Mouse (Mus musculus): ENCODE results near the gene Slc19a2. TPM values are rescaled to one million over a fixed set of nuclear protein-coding genes. Genes with fewer than 3 reads are reported as not detected.
"Not testable (repeated sequence)": the region's sequence is repeated elsewhere in the genome, so short reads cannot be mapped to it uniquely, and the experiment has no call there.

Slc19a2 gene
- polyA plus RNA-seq, 1 experiment from 2014 or later, result 11.3 TPM

DNA sequence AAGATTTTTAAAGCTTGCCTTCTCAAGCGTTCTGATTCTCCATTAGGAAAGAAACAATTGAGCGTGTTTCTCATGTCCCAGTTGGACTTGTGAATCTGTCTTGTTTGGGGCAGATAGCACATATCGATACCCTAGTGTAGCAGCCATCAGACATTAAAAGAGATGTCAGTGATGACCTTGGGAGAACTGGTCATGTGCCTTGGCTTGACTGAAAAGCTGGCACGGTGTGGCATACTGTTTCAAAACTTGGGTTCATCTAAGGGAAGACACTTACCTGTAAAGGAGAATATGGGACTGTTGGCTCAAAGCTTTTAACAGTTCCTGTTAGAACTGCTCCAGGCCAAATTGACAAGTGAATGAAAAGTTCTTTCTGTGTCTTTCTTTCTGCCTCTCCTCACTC, 28.6 kb upstream of the Slc19a2 start:
- no peak overlapping the region for H3K27ac ChIP-seq (ENCODE audit: low read length)
- ATAC-seq (ENCODE audit: low FRiP score, low TSS enrichment), result no peak
- peaks cover 8% of the 10 kb centered on the region; the same call in 1 of the 2 replicates for H3K4me1 ChIP-seq (ENCODE audit: insufficient read depth, low read length)
- no peaks in the 10 kb centered on the region; the same call in 1 of the 2 replicates for H3K27me3 ChIP-seq (ENCODE audit: insufficient read depth, low read length)
- H3K36me3 ChIP-seq (ENCODE audit: insufficient read depth, low read length), result no peaks in the 10 kb centered on the region
- no peaks in the 10 kb centered on the region for H3K9me3 ChIP-seq (ENCODE audit: low read length)
- H3K4me2 ChIP-seq (replicated peaks; ENCODE audit: low read depth, low read length), result no peak overlapping the region
- WGBS, result 84% methylated on average over 4 of the region's 4 CpGs
- no peak overlapping the region for H3K4me3 ChIP-seq (ENCODE audit: low read length)
- H3K9ac ChIP-seq (replicated peaks; ENCODE audit: low read length), result no peak overlapping the region

DNA sequence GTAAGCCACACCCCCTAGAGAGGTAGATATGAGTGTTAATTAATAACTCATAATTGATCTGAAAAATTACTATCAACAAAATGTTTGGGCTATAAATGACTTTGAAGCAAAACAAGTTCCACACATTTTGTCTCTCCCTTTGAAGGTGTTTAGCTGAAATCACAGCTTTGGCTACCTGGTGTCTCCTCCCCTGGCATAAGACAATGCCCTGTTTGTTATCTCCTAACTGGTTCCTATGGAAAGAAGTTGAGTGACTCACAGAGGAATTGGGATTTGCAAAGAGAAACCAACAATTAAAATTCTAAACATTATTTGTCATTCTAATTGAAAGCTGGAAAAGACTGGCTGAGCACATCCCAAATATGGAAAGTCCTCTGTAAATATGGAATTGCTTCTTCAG, 25.8 kb upstream of the Slc19a2 start:
- Histone ChIP-seq H3K9me3 (ENCODE audit: low read length) (no peaks in the 10 kb centered on the region), H3K9ac (replicated peaks; ENCODE audit: low read length) (no peak overlapping the region), H3K4me1 (ENCODE audit: insufficient read depth, low read length) (0 out of 2 replicates have a peak, but pooled peaks cover 2% of the 10 kb centered on the region), H3K36me3 (ENCODE audit: insufficient read depth, low read length) (no peaks in the 10 kb centered on the region), H3K27ac (ENCODE audit: low read length) (no peak overlapping the region), H3K4me2 (replicated peaks; ENCODE audit: low read depth, low read length) (no peak overlapping the region), H3K4me3 (ENCODE audit: low read length) (no peak overlapping the region), H3K27me3 (ENCODE audit: insufficient read depth, low read length) (no peaks in the 10 kb centered on the region; the same call in 1 of the 2 replicates)
- no peak for ATAC-seq (ENCODE audit: low FRiP score, low TSS enrichment)

GRCm38 (mm10) chr1:164231937-164232570, 16.8 kb upstream of the Slc19a2 start:
- not testable (repeated sequence) for H3K4me1 ChIP-seq (ENCODE audit: insufficient read depth, low read length); H3K36me3 ChIP-seq (ENCODE audit: insufficient read depth, low read length); H3K9me3 ChIP-seq (ENCODE audit: low read length); H3K27me3 ChIP-seq (ENCODE audit: insufficient read depth, low read length); H3K9ac ChIP-seq (replicated peaks; ENCODE audit: low read length); ATAC-seq (ENCODE audit: low FRiP score, low TSS enrichment); H3K4me2 ChIP-seq (replicated peaks; ENCODE audit: low read depth, low read length); H3K4me3 ChIP-seq (ENCODE audit: low read length); H3K27ac ChIP-seq (ENCODE audit: low read length)
- WGBS, result 86% methylated on average over 2 of the region's 4 CpGs

GRCm38 (mm10) chr1:164233447-164233846, 15.4 kb upstream of the Slc19a2 start:
- no peak for ATAC-seq (ENCODE audit: low FRiP score, low TSS enrichment)
- Histone ChIP-seq H3K36me3 (ENCODE audit: insufficient read depth, low read length) (no peaks in the 10 kb centered on the region), H3K27me3 (ENCODE audit: insufficient read depth, low read length) (no peaks in the 10 kb centered on the region), H3K4me3 (ENCODE audit: low read length) (no peak overlapping the region), H3K4me2 (replicated peaks; ENCODE audit: low read depth, low read length) (no peak overlapping the region), H3K27ac (ENCODE audit: low read length) (no peak overlapping the region), H3K4me1 (ENCODE audit: insufficient read depth, low read length) (peaks cover 4% of the 10 kb centered on the region; the same call in 1 of the 2 replicates), H3K9me3 (ENCODE audit: low read length) (no peaks in the 10 kb centered on the region), H3K9ac (replicated peaks; ENCODE audit: low read length) (no peak overlapping the region)
- WGBS, result 83% methylated on average over 1 of the region's 1 CpGs

DNA sequence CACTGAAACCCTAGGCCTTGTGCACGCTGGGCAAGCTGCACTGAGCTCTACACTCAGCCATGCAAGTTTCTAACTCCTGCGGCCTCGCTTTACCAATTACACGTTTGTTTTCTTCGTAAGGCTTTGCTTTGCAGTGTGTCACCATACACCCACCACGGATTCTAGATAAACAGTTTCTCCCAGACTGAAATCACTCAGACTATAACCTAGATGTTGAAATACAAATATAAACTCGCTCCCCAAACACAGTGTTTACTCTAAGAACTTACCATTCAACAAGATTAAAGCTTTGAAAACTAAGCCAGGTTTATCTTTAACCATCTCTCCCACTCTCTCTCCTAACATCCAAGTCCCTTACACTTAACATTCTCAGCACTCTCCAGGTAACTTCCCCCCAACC, 13.8 kb upstream of the Slc19a2 start:
- 0 out of 2 replicates have a peak, but pooled peaks have one; percentile 2 for ATAC-seq (ENCODE audit: low FRiP score, low TSS enrichment)
- Histone ChIP-seq H3K27ac (ENCODE audit: low read length) (peak overlapping the region; percentile 36; the same call in 1 of the 2 replicates), H3K9ac (replicated peaks; ENCODE audit: low read length) (no peak overlapping the region), H3K4me3 (ENCODE audit: low read length) (no peak overlapping the region), H3K4me2 (replicated peaks; ENCODE audit: low read depth, low read length) (no peak overlapping the region), H3K9me3 (ENCODE audit: low read length) (no peaks in the 10 kb centered on the region), H3K36me3 (ENCODE audit: insufficient read depth, low read length) (no peaks in the 10 kb centered on the region), H3K27me3 (ENCODE audit: insufficient read depth, low read length) (no peaks in the 10 kb centered on the region), H3K4me1 (ENCODE audit: insufficient read depth, low read length) (peaks cover 4% of the 10 kb centered on the region; the same call in 1 of the 2 replicates)
- 57% methylated on average over 7 of the region's 7 CpGs for WGBS

DNA sequence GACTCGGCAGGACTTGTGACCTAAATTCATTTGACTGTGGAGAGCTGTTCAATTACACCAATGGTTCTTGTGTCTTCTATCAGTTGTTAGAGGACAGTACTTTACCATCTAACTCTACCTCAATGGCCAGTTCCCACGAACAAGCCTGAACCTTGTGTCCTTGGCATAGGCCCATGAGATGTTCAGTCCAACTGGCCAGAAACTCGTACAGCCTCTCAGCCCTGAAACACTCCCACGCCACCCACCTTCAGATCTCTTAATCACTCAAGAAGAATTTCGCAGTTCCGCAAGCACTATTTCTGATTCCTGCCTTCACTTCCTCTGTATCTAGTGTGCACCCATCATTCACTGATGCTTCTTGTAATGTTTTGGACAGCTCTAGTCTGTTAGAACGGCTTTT, 12.8 kb upstream of the Slc19a2 start:
- no peak overlapping the region for H3K9ac ChIP-seq (replicated peaks; ENCODE audit: low read length)
- no peak overlapping the region for H3K27ac ChIP-seq (ENCODE audit: low read length)
- no peak overlapping the region for H3K4me2 ChIP-seq (replicated peaks; ENCODE audit: low read depth, low read length)
- H3K4me1 ChIP-seq (ENCODE audit: insufficient read depth, low read length), result peaks cover 4% of the 10 kb centered on the region; the same call in 1 of the 2 replicates
- no peak overlapping the region for H3K4me3 ChIP-seq (ENCODE audit: low read length)
- ATAC-seq (ENCODE audit: low FRiP score, low TSS enrichment), result no peak
- no peaks in the 10 kb centered on the region for H3K9me3 ChIP-seq (ENCODE audit: low read length)
- 46% methylated on average over 7 of the region's 7 CpGs for WGBS
- no peaks in the 10 kb centered on the region for H3K36me3 ChIP-seq (ENCODE audit: insufficient read depth, low read length)
- H3K27me3 ChIP-seq (ENCODE audit: insufficient read depth, low read length), result no peaks in the 10 kb centered on the region

GRCm38 (mm10) chr1:164241494-164241893, 7.4 kb upstream of the Slc19a2 start:
- Histone ChIP-seq H3K4me2 (replicated peaks; ENCODE audit: low read depth, low read length) (no peak overlapping the region), H3K9ac (replicated peaks; ENCODE audit: low read length) (no peak overlapping the region), H3K4me1 (ENCODE audit: insufficient read depth, low read length) (no peaks in the 10 kb centered on the region), H3K27ac (ENCODE audit: low read length) (no peak overlapping the region), H3K27me3 (ENCODE audit: insufficient read depth, low read length) (no peaks in the 10 kb centered on the region), H3K9me3 (ENCODE audit: low read length) (no peaks in the 10 kb centered on the region), H3K36me3 (ENCODE audit: insufficient read depth, low read length) (no peaks in the 10 kb centered on the region), H3K4me3 (ENCODE audit: low read length) (no peak overlapping the region)
- ATAC-seq (ENCODE audit: low FRiP score, low TSS enrichment), result no peak
- WGBS, result 75% methylated on average over 2 of the region's 2 CpGs

DNA sequence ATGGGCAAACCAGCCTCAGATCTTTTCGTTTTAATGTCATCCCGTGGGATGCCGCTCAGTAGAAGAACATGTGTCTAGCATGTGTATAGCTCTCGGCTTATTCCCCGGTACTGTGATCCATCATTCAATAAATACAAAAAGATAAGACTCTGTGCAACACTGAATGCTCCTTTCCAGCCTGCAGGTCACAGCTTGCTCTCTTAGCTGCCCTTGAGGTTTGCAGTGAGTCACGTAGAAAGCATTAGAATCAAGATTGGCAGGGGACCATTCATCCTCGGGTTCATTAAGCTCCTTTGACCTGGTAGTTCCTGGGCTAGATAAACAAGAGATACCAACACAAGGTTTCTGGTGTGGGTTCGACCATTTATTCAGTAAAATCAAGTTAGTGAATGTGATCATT, 6.0 kb upstream of the Slc19a2 start:
- no peaks in the 10 kb centered on the region for H3K27me3 ChIP-seq (ENCODE audit: insufficient read depth, low read length)
- WGBS, result 72% methylated on average over 8 of the region's 8 CpGs
- no peak overlapping the region for H3K4me3 ChIP-seq (ENCODE audit: low read length)
- no peak overlapping the region for H3K9ac ChIP-seq (replicated peaks; ENCODE audit: low read length)
- H3K36me3 ChIP-seq (ENCODE audit: insufficient read depth, low read length), result no peaks in the 10 kb centered on the region
- ATAC-seq (ENCODE audit: low FRiP score, low TSS enrichment), result no peak
- H3K4me1 ChIP-seq (ENCODE audit: insufficient read depth, low read length), result peaks cover 3% of the 10 kb centered on the region
- H3K4me2 ChIP-seq (replicated peaks; ENCODE audit: low read depth, low read length), result no peak overlapping the region
- H3K27ac ChIP-seq (ENCODE audit: low read length), result no peak overlapping the region
- no peaks in the 10 kb centered on the region for H3K9me3 ChIP-seq (ENCODE audit: low read length)

GRCm38 (mm10) chr1:164247442-164247841, 1.4 kb upstream of the Slc19a2 start:
- 51% methylated on average over 8 of the region's 8 CpGs for WGBS
- Histone ChIP-seq H3K27me3 (ENCODE audit: insufficient read depth, low read length) (no peaks in the 10 kb centered on the region), H3K27ac (ENCODE audit: low read length) (peak overlapping the region; percentile 14; the same call in 1 of the 2 replicates), H3K4me1 (ENCODE audit: insufficient read depth, low read length) (peaks cover 23% of the 10 kb centered on the region), H3K4me2 (replicated peaks; ENCODE audit: low read depth, low read length) (peak overlapping the region; percentile 77), H3K9ac (replicated peaks; ENCODE audit: low read length) (peak overlapping the region; percentile 61), H3K4me3 (ENCODE audit: low read length) (no peak overlapping the region), H3K9me3 (ENCODE audit: low read length) (no peaks in the 10 kb centered on the region), H3K36me3 (ENCODE audit: insufficient read depth, low read length) (no peaks in the 10 kb centered on the region)
- ATAC-seq (ENCODE audit: low FRiP score, low TSS enrichment), result no peak

- peak overlapping the region; percentile 61 for H3K9ac ChIP-seq (replicated peaks; ENCODE audit: low read length)
- peak overlapping the region; percentile 83 for H3K4me3 ChIP-seq (ENCODE audit: low read length)
- H3K27ac ChIP-seq (ENCODE audit: low read length), result no peak overlapping the region
- H3K4me2 ChIP-seq (replicated peaks; ENCODE audit: low read depth, low read length), result peak overlapping the region; percentile 77
- WGBS, result 12% methylated on average over 10 of the region's 10 CpGs
- H3K27me3 ChIP-seq (ENCODE audit: insufficient read depth, low read length), result no peaks in the 10 kb centered on the region
- H3K9me3 ChIP-seq (ENCODE audit: low read length), result no peaks in the 10 kb centered on the region
- no peak for ATAC-seq (ENCODE audit: low FRiP score, low TSS enrichment)
- H3K4me1 ChIP-seq (ENCODE audit: insufficient read depth, low read length), result peaks cover 23% of the 10 kb centered on the region
- no peaks in the 10 kb centered on the region for H3K36me3 ChIP-seq (ENCODE audit: insufficient read depth, low read length)
Observed at GRCm38 (mm10) chr1:164247971-164248370, 875 bp upstream of the Slc19a2 start.
